Mouse (Mus musculus) forebrain, postnatal 0 days (tissue): ENCODE results near the gene Mrln. TPM values are rescaled to one million over a fixed set of nuclear protein-coding genes. Genes with fewer than 3 reads are reported as not detected.
"Not testable (repeated sequence)": the region's sequence is repeated elsewhere in the genome, so short reads cannot be mapped to it uniquely, and the experiment has no call there.

Experiments
- ATAC-seq: fragments of 200-750 bp; cut with Nextera tagmentation; 2 replicates; pipeline ENCODE4 v1.8.0; 2017; ENCODE audit warnings: mild to moderate bottlenecking, moderate library complexity
- DNase-seq: peaks from one replicate; pipeline ENCODE4 v3.0.0-alpha.2; 2015
- H3K27ac ChIP-seq: fragments of 300-500 bp; sonication (generic); 2 replicates; pipeline ENCODE4 v1.5.1; 2014; ENCODE audit warnings: low read depth, mild to moderate bottlenecking, antibody characterized with exemption, low read length, moderate library complexity, mixed read lengths
- H3K27me3 ChIP-seq: fragments of 300-500 bp; sonication (generic); 2 replicates; pipeline ENCODE4 v1.6.1; 2014; ENCODE audit warnings: mild to moderate bottlenecking, low read length, mixed read lengths; ENCODE audit not compliant: insufficient read depth
- H3K36me3 ChIP-seq: fragments of 300-500 bp; sonication (generic); 2 replicates; pipeline ENCODE4 v1.6.1; 2014; ENCODE audit warnings: mild to moderate bottlenecking, moderate library complexity; ENCODE audit not compliant: insufficient read depth
- H3K4me1 ChIP-seq: fragments of 300-500 bp; sonication (generic); 2 replicates; pipeline ENCODE4 v1.6.1; 2014; ENCODE audit warnings: antibody characterized with exemption; ENCODE audit not compliant: insufficient read depth
- H3K4me2 ChIP-seq: fragments of 300-500 bp; sonication (generic); 2 replicates; pipeline ENCODE4 v1.6.1; 2014; ENCODE audit warnings: low read depth, mild to moderate bottlenecking, moderate library complexity
- H3K4me3 ChIP-seq: fragments of 300-500 bp; sonication (generic); 2 replicates; pipeline ENCODE4 v1.5.1; 2014; ENCODE audit warnings: low read depth, low read length, mixed read lengths
- H3K9ac ChIP-seq: fragments of 300-500 bp; sonication (generic); 2 replicates; pipeline ENCODE4 v1.6.1; 2014; ENCODE audit warnings: mild to moderate bottlenecking
- H3K9me3 ChIP-seq: fragments of 300-500 bp; sonication (generic); 2 replicates; pipeline ENCODE4 v1.6.1; 2016; ENCODE audit warnings: low read length
- CTCF ChIP-seq: sonication (generic); IDR thresholded peaks from 2 replicates; pipeline ENCODE4 v1.5.1; 2016; ENCODE audit warnings: antibody characterized with exemption, control low read depth, low read depth
- WGBS: fragments of 180-500 bp; shearing (Covaris S2); extraction: QIAGEN DNeasy Blood & Tissue Kit; methylation state at CpG from one replicate; pipeline ENCODE4 v1.1.7; 2014; 5-methylcytosine and 5-hydroxymethylcytosine counted together
- polyA plus RNA-seq: library from polyadenylated mRNA; unstranded; fragments of >200 nt; fragmentation: Nextera tagmentation; extraction: Ambion mirVana; gene quantifications from 2 replicates; pipeline ENCODE4 v1.2.1, GENCODE M21; 2015
- total RNA-seq: library from RNA; depleted of rRNA; stranded (reverse); fragments of >200 nt; gene quantifications from 2 replicates; pipeline ENCODE4 v1.2.3, GENCODE M21; 2014

The Mrln gene
- total and polyA plus RNA-seq, 2 experiments from 2014 or later: 1.00 to 2.7 TPM

DNA sequence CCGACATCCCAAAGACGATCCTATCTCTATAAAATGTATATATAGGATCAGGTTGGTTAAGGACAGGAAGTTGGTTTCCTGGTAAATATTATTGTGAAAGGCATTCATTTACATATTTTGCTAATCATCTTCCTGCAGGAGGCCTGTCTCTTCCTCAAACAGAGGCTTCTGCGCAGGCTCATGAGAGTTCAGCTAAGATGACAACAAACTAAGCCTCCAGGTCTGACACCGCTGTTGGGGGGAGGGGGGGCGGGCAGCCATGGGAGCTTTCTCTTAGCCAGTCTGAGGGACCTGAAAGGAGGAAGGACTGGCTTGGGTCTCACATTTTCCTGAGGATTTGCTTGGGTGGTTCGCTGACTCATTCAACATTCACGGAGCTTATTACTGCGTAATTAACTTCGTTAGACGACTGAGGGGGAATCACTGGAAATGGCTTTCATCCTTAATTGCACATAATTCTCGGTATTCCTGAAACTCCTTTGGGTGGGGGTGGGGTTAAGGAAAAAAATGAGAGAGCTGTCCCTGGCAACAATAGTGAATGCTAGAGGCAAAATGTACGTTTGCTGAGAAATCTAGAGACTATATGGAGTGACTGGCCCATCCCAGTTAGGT lies 3.5 kb upstream of the Mrln start:
- ATAC-seq (peak; percentile 14; the same call in 1 of the 2 replicates), DNase-seq (peak; percentile 16)
- Histone ChIP-seq H3K27me3 (no peaks in the 10 kb centered on the region), H3K9me3 (no peaks in the 10 kb centered on the region), H3K9ac (no peak overlapping the region), H3K4me1 (no peaks in the 10 kb centered on the region), H3K36me3 (no peaks in the 10 kb centered on the region), H3K4me2 (peak overlapping the region; percentile 14; the same call in 1 of the 2 replicates), H3K4me3 (no peak overlapping the region), H3K27ac (no peak overlapping the region)
- 20% methylated on average over 12 of the region's 12 CpGs for WGBS
- no peak for TF ChIP-seq CTCF

DNA sequence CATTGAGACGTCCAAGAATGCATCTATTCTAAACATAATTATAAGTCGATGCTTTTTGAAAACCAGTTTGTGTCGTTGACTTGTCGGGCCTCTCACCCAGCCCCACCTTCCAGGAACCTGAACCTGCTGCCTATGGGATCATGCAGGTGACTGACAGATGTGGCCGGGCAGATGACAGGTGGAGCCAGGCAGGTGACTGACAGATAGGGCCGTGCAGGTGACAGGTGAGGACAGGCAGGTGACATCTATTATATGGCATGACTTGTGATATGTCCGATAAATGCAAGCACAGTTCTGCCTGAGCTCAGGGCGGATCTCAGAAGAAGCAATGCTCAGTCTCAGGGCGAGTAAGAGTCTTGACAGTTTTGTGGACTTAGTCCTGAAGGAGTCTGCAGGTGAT lies 6.8 kb downstream of the Mrln start:
- Histone ChIP-seq H3K27ac (no peak overlapping the region), H3K4me2 (no peak overlapping the region), H3K36me3 (no peaks in the 10 kb centered on the region), H3K4me1 (no peaks in the 10 kb centered on the region), H3K27me3 (no peaks in the 10 kb centered on the region), H3K4me3 (no peak overlapping the region), H3K9ac (no peak overlapping the region), H3K9me3 (no peaks in the 10 kb centered on the region)
- no peak for ATAC-seq
- no peak for DNase-seq
- TF ChIP-seq CTCF: no peak
- WGBS: 75% methylated on average over 9 of the region's 9 CpGs

DNA sequence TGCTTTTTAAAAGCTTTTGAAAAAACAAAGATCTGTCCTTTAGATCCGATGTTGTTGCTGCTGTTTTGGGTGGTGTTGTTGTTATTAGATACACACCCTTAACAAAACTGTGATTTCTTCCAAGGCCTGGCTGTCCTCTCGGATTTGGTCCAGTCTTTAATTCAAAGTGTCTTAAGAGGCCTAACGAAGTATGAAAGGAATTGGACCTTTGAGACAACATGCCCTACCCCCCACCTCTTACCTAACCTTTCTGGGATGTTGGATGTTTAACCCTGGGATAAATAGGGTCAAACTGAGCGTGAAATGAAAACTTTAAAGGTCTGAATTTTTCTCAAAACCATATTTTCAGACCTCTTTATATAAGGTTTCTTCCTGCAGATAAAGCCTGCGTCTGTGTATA lies 16.5 kb downstream of the Mrln start:
- ATAC-seq (no peak), DNase-seq (no peak)
- Histone ChIP-seq H3K27ac (no peak overlapping the region), H3K9me3 (no peaks in the 10 kb centered on the region), H3K4me1 (no peaks in the 10 kb centered on the region), H3K9ac (no peak overlapping the region), H3K4me3 (no peak overlapping the region), H3K36me3 (no peaks in the 10 kb centered on the region), H3K27me3 (no peaks in the 10 kb centered on the region), H3K4me2 (no peak overlapping the region)
- 39% methylated on average over 5 of the region's 5 CpGs for WGBS
- no peak for TF ChIP-seq CTCF

DNA sequence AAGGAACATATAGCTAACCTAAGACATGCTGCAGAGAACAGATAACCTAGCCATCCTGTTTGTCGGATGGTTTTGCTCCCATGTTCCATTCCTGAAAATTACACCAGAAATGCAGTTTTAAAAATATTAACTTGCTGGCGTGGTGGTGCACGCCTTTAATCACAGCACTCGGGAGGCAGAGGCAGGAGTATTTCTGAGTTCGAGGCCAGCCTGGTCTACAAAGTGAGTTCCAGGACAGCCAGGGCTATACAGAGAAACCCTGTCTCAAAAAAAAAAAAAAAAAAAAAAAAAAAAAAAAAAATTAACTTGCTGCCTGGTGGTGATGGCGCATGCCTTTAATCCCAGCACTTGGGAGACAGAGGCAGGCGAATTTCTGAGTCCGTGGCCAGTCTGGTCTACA lies 17.8 kb downstream of the Mrln start:
- H3K27me3 ChIP-seq, H3K9me3 ChIP-seq, H3K9ac ChIP-seq, H3K36me3 ChIP-seq, DNase-seq, H3K4me2 ChIP-seq, ATAC-seq, H3K4me3 ChIP-seq, H3K4me1 ChIP-seq, H3K27ac ChIP-seq: not testable (repeated sequence)
- 95% methylated on average over 8 of the region's 8 CpGs for WGBS

DNA sequence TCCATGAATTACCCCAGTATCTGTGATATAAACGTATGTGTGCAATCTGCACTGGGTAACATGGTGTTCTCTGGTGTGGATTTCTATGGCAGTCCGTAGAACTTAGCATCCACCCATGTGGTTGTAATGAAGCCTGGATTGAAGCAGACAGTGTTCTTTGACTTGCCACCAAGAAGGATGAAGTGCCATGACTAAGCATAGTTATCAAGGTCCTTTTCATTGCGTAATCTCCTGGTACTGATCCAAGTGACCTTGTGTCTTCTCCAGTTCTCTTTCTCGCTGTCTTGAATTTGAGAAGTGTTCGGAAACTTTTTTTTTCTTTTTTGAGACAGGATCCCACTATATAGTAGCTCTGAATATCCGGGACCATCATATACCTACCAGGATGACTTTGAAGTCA lies 20.1 kb downstream of the Mrln start:
- no peak for DNase-seq

DNA sequence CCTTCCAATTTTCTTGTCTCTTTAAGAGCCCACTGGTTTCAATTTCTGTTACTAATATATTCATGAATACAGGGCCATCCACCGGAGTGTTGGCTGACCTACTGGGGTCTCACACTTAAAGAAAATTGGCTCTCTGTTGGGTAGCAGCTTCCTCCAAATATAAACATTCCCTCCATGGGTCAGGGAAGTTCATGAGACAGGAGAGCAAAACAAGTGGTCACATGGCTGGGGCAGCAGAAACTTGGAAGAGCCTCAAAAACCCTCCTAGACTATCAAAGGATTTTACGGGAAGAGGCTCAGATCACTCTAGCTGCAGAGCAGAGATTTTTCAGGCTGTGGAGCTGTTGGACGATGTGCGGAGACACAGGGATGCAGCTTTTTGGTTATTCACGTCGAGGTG lies 21.3 kb downstream of the Mrln start:
- no peak overlapping the region for H3K4me3 ChIP-seq
- H3K36me3 ChIP-seq: no peaks in the 10 kb centered on the region
- DNase-seq: no peak
- H3K27ac ChIP-seq: no peak overlapping the region
- no peak overlapping the region for H3K4me2 ChIP-seq
- no peaks in the 10 kb centered on the region for H3K9me3 ChIP-seq
- ATAC-seq: no peak
- H3K9ac ChIP-seq: no peak overlapping the region
- 66% methylated on average over 6 of the region's 6 CpGs for WGBS
- no peak for TF ChIP-seq CTCF
- no peaks in the 10 kb centered on the region for H3K4me1 ChIP-seq
- no peaks in the 10 kb centered on the region for H3K27me3 ChIP-seq

More for the DNA sequence above, 20.1 kb downstream of the Mrln start:
- no peak for TF ChIP-seq CTCF
- Histone ChIP-seq H3K27ac (no peak overlapping the region), H3K4me2 (no peak overlapping the region), H3K9me3 (no peaks in the 10 kb centered on the region), H3K9ac (no peak overlapping the region), H3K27me3 (no peaks in the 10 kb centered on the region), H3K36me3 (no peaks in the 10 kb centered on the region), H3K4me1 (no peaks in the 10 kb centered on the region), H3K4me3 (no peak overlapping the region)
- WGBS: 92% methylated on average over 6 of the region's 6 CpGs
- ATAC-seq: no peak

DNA sequence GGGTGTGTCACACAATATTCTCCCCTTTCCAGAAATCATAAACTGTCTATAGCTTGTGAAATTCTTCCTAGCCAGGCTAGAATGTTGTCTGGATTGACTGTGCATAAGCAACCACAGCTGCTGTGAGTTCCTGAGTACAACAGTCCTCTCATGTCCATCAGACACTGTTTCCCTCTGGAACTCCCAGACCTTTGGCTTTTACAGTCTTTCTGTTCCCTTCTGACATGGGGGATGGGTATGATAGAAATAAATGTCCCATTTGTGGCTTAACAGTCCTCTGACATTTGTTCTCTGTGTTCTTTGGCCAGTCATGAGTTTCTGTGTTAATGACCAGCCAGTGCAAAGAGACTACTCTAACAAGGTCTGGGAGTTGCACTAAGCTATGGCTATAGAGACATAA lies 22.1 kb downstream of the Mrln start:
- no peaks in the 10 kb centered on the region for H3K4me1 ChIP-seq
- no peak overlapping the region for H3K4me3 ChIP-seq
- no peak overlapping the region for H3K9ac ChIP-seq
- TF ChIP-seq CTCF: no peak
- no peaks in the 10 kb centered on the region for H3K9me3 ChIP-seq
- DNase-seq (no peak), ATAC-seq (no peak)
- H3K36me3 ChIP-seq: no peaks in the 10 kb centered on the region
- H3K27ac ChIP-seq: no peak overlapping the region
- no peak overlapping the region for H3K4me2 ChIP-seq
- H3K27me3 ChIP-seq: no peaks in the 10 kb centered on the region
